Mouse (Mus musculus): ENCODE results near the gene Tmem92.

DNA sequence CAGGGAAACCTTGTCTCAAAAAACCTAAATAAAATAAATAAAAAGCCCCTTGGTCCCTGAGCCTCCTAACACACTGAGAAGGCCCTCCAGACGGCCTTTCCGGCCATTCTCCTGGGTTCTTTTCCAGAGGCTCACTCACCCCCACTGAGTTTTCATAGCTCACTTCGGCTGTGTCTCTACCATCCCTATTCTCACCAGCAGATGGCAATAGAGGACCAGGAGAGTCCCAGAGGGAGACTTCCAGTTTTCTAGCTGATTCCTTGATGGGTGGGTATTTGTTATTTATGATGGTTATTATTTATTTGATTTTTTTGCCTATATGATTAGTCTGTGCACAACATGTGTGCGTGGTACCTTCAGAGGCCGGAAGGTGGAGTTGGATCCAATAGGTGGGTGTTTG, 52.2 kb downstream of the Tmem92 start:
- TF ChIP-seq CTCF (IDR thresholded peaks at IDR 0.05; ENCODE audit: borderline replicate concordance, extremely low read depth, insufficient read depth, insufficient read length) (peak; percentile 82; the same call in 1 of the 2 replicates), POLR2A (IDR thresholded peaks at IDR 0.05; ENCODE audit: borderline replicate concordance, extremely low read depth, insufficient read depth, insufficient read length, poor library complexity, severe bottlenecking) (no peak)
